Mouse (Mus musculus): ENCODE measurements around the gene Eef1g. TPM values are rescaled to one million over a fixed set of nuclear protein-coding genes. Genes with fewer than 3 reads are reported as not detected.
"Not testable (repeated sequence)": the region's sequence is repeated elsewhere in the genome, so short reads cannot be mapped to it uniquely, and the experiment has no call there.

Gene Eef1g
- polyA plus RNA-seq, 1 experiment: 206 TPM

DNA sequence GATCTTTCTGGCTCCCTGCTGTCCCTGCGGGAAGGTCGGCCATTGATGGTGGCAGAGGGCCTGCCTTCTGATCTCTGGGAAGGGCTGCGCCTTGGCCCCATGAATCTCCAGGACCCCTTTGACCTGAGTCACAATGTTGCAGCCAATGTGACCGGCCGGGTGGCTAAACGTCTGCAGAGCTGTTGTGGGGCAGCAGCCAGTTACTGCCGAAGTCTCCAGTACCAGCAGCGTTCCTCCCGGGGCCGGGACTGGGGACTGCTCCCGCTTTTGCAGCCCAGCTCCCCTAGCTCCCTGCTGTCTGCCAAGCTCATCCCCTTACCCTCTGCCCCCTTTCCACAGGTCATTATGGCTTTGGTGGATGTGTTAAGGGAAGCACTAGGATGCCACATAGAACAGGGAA is 1.8 kb upstream of the Eef1g start:
- 83% methylated on average over 11 of the region's 11 CpGs for WGBS

DNA sequence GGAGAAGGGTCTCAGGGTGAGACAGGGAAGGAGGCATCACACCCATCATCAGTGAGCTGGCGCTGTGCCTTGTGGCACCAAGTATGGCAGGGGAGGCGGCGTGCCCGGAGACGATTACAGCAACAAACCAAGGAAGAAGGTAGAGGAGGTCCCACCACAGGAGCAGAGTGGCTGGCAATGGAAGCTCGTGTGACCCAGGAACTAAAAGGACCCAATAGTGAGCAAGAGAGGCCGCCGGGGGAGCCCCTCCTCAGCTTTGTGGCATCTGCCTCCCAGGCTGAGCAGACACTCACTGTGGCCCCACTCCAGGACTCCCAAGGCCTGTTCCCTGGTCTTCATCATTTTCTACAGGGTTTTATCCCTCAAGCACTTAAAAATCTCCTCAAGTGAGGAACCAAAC is 1.1 kb upstream of the Eef1g start:
- TF ChIP-seq POLR2A (IDR thresholded peaks at IDR 0.05; ENCODE audit: borderline replicate concordance, extremely low read depth, low read depth, low read length) (no peak), CTCF (IDR thresholded peaks at IDR 0.05; ENCODE audit: insufficient read depth, low read length) (no peak)
- WGBS: 47% methylated on average over 8 of the region's 8 CpGs
- Histone ChIP-seq H3K4me3 (replicated peaks; ENCODE audit: extremely low read depth, low read depth, low read length) (no peak overlapping the region), H3K4me1 (ENCODE audit: control insufficient read depth, insufficient read depth, low read length) (peaks cover 8% of the 10 kb centered on the region)
- no peak for DNase-seq

More for the DNA sequence above, 1.8 kb upstream of the Eef1g start:
- Histone ChIP-seq H3K4me1 (ENCODE audit: control insufficient read depth, insufficient read depth, low read length) (peaks cover 8% of the 10 kb centered on the region), H3K4me3 (replicated peaks; ENCODE audit: extremely low read depth, low read depth, low read length) (no peak overlapping the region)
- no peak for DNase-seq
- TF ChIP-seq POLR2A (IDR thresholded peaks at IDR 0.05; ENCODE audit: borderline replicate concordance, extremely low read depth, low read depth, low read length) (no peak), CTCF (IDR thresholded peaks at IDR 0.05; ENCODE audit: insufficient read depth, low read length) (no peak)

DNA sequence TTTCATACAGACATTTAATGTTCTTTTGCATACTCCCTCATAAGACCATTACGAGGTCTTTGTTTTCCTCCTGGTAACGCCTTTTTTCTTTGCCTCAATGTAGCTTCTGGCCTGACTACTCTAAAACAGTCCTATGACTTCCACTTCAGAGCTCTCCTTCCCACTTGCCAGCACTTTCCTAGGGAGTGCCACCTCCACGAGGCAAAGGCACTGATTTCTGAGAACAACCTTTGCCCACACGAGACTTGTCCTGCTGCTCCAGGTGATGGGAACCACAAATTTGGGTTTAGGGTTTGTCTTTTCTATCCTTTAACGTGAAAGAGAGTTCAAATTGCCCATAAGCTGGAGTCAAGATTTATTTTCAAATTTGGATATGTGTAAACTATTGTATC is 647 bp upstream of the Eef1g start:
- TF ChIP-seq POLR2A (IDR thresholded peaks at IDR 0.05; ENCODE audit: borderline replicate concordance, extremely low read depth, low read depth, low read length) (no peak), CTCF (IDR thresholded peaks at IDR 0.05; ENCODE audit: insufficient read depth, low read length) (no peak)
- WGBS: 12% methylated on average over 5 of the region's 5 CpGs
- H3K4me1 ChIP-seq (ENCODE audit: control insufficient read depth, insufficient read depth, low read length): peaks cover 8% of the 10 kb centered on the region
- DNase-seq: peak; percentile 42
- H3K4me3 ChIP-seq (replicated peaks; ENCODE audit: extremely low read depth, low read depth, low read length): peak overlapping the region; percentile 94

DNA sequence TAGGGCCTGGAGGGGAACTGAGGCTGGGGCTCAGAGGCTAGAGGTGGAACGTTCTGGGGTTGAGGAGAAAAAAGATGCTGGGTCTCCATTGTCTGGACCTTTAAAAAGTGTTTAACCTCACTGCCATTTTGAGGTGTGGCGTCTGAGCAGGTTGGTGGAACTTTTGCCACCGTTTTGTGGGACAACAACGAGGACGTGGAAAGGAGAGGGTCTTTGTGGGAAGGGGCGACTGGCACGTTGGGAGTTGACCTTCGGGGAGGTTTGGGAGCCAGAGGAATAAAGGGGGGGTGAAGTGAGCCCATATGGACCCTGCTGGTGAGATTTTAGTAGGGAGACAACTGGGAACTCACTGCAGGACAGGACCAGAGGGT is 517 bp downstream of the Eef1g start:
- TF ChIP-seq POLR2A (IDR thresholded peaks at IDR 0.05; ENCODE audit: borderline replicate concordance, extremely low read depth, low read depth, low read length) (no peak), CTCF (IDR thresholded peaks at IDR 0.05; ENCODE audit: insufficient read depth, low read length) (no peak)
- 1% methylated on average over 8 of the region's 8 CpGs for WGBS
- no peak for DNase-seq
- peaks cover 8% of the 10 kb centered on the region for H3K4me1 ChIP-seq (ENCODE audit: control insufficient read depth, insufficient read depth, low read length)
- peak overlapping the region; percentile 58 for H3K4me3 ChIP-seq (replicated peaks; ENCODE audit: extremely low read depth, low read depth, low read length)

DNA sequence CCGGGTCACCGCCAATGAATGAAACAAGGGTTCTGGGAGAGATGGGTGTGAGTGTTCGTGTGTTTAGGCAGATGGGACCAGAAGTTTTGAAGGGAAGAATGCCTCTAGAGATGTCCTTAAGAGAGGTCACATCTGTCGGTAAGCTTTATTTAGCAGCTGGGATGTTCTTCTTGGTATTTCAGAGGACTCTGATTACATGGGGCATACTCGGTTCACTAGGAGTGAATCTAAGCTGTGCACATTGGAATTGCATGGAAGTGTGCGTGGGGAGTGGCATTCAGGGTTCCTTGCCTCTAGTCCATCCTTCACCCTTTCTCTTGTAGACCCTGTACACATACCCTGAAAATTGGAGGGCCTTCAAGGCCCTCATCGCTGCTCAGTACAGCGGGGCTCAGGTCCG is 1.1 kb downstream of the Eef1g start:
- Histone ChIP-seq H3K4me1 (ENCODE audit: control insufficient read depth, insufficient read depth, low read length) (peaks cover 8% of the 10 kb centered on the region), H3K4me3 (replicated peaks; ENCODE audit: extremely low read depth, low read depth, low read length) (no peak overlapping the region)
- no peak for TF ChIP-seq POLR2A (IDR thresholded peaks at IDR 0.05; ENCODE audit: borderline replicate concordance, extremely low read depth, low read depth, low read length)
- no peak for TF ChIP-seq CTCF (IDR thresholded peaks at IDR 0.05; ENCODE audit: insufficient read depth, low read length)
- no peak for DNase-seq
- 6% methylated on average over 9 of the region's 9 CpGs for whole genome bisulfite sequencing

DNA sequence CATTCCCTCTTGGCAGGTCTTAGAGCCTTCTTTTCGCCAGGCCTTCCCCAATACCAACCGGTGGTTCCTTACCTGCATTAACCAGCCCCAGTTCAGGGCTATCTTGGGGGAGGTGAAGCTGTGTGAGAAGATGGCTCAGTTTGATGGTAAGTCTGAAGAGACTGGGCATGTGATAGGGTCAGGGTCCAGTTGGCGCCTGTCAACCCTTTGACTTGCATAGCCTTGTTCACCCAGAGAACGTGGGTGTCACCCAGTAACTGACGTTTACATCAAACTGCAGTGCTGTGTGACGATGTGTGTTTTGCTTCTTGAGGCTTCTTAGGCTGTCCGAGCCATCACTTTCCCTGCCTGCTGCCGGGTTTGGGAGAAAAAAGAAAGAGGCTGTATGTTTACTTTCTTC is 5.7 kb downstream of the Eef1g start:
- WGBS: 80% methylated on average over 8 of the region's 8 CpGs

DNA sequence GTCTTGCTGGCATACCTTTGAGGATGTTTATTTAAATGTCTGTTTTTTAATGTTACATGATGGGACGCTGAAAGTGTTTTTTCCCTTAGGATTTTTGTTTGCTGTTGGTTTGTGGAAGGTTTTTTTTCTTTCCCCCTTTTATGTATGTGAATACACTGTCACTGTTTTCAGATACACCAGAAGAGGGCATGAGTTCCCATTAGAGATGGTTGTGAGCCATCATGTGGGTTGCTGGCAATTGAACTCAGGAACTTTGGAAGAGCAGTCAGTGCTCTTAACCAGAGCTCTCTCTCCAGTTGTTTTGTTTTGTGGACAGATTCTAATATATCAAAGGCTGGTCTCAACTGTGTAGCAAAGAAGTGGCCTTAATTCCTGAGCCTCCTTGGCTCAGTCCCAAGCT is 7.8 kb downstream of the Eef1g start:
- no peak overlapping the region for H3K4me3 ChIP-seq (replicated peaks; ENCODE audit: extremely low read depth, low read depth, low read length)
- TF ChIP-seq POLR2A (IDR thresholded peaks at IDR 0.05; ENCODE audit: borderline replicate concordance, extremely low read depth, low read depth, low read length) (no peak), CTCF (IDR thresholded peaks at IDR 0.05; ENCODE audit: insufficient read depth, low read length) (no peak)
- no peak for DNase-seq
- no peaks in the 10 kb centered on the region; the same call in 1 of the 2 replicates for H3K4me1 ChIP-seq (ENCODE audit: control insufficient read depth, insufficient read depth, low read length)
- 58% methylated on average over 1 of the region's 1 CpGs for WGBS

More for the DNA sequence above, 5.7 kb downstream of the Eef1g start:
- H3K4me3 ChIP-seq (replicated peaks; ENCODE audit: extremely low read depth, low read depth, low read length); DNase-seq; H3K4me1 ChIP-seq (ENCODE audit: control insufficient read depth, insufficient read depth, low read length): not testable (repeated sequence)

DNA sequence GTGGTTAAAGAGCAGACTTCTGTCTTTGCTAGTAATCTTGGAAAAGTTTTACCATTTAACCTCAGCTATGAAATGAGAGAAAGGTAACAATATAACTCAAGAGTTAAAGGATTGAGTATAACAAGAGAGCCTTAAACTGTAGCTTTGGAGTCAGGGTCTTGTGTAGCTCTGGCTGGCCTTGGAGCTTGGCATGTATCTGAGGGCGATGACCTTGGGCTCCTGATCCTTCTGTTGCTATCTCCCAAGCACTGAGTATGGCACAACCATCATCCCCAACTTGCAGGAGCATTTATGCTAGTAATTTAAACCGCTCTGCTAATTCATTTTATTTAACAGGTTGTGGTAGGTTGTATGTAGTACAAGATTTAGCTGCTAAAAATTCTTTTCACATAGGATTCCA is 8.7 kb downstream of the Eef1g start:
- TF ChIP-seq CTCF (IDR thresholded peaks at IDR 0.05; ENCODE audit: insufficient read depth, low read length): no peak
- TF ChIP-seq POLR2A (IDR thresholded peaks at IDR 0.05; ENCODE audit: borderline replicate concordance, extremely low read depth, low read depth, low read length): no peak
- 95% methylated on average over 2 of the region's 2 CpGs for WGBS
- no peaks in the 10 kb centered on the region; the same call in 1 of the 2 replicates for H3K4me1 ChIP-seq (ENCODE audit: control insufficient read depth, insufficient read depth, low read length)
- DNase-seq: no peak
- no peak overlapping the region for H3K4me3 ChIP-seq (replicated peaks; ENCODE audit: extremely low read depth, low read depth, low read length)

DNA sequence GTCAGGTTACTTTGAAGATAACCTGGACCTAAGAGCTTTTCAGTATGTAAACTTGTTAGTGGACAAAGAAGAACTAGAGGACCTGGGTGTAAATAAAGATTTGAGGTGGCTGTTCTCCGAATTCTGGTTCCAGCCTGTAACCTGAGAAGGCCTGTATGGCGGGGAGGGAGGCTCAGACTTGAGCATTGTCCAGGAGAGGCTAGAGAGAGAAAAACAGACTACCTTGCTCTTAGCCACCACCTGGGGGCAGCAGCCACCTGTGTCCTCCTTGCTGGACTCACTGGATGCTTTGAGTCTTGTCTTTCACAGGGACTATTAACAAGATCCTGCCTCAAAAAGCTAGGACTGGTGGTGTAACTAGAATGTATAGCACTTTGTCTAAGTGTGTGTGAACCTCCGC is 9.7 kb downstream of the Eef1g start:
- peaks cover 3% of the 10 kb centered on the region; the same call in 1 of the 2 replicates for H3K4me1 ChIP-seq (ENCODE audit: control insufficient read depth, insufficient read depth, low read length)
- peak overlapping the region; percentile 4 for H3K4me3 ChIP-seq (replicated peaks; ENCODE audit: extremely low read depth, low read depth, low read length)
- WGBS: 42% methylated on average over 3 of the region's 3 CpGs
- no peak for DNase-seq
- no peak for TF ChIP-seq POLR2A (IDR thresholded peaks at IDR 0.05; ENCODE audit: borderline replicate concordance, extremely low read depth, low read depth, low read length)
- TF ChIP-seq CTCF (IDR thresholded peaks at IDR 0.05; ENCODE audit: insufficient read depth, low read length): peak; percentile 96

DNA sequence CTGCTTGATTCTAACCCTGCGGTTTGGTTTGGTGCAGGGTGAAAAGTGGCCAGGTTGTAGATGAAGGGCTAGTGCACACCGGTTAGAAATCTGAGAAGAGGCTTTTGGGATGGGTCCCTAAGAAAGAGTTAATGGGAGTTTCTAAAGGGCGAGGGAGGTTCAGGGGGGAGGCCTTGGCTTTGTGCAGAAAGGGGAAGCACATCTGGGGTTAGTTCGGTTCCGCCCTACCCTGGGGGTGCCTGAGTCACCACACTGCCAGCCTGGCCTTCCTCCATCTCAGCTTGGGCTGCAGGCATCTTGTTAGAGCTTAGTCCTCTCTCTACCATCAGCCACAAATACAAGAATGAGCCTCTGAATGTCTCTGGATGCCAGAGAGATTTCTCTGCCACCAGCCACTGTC is 13.9 kb downstream of the Eef1g start:
- 56% methylated on average over 5 of the region's 5 CpGs for WGBS
- DNase-seq: no peak
- Histone ChIP-seq H3K4me3 (replicated peaks; ENCODE audit: extremely low read depth, low read depth, low read length) (no peak overlapping the region), H3K4me1 (ENCODE audit: control insufficient read depth, insufficient read depth, low read length) (peaks cover 31% of the 10 kb centered on the region)
- TF ChIP-seq POLR2A (IDR thresholded peaks at IDR 0.05; ENCODE audit: borderline replicate concordance, extremely low read depth, low read depth, low read length) (no peak), CTCF (IDR thresholded peaks at IDR 0.05; ENCODE audit: insufficient read depth, low read length) (no peak)
